Mouse (Mus musculus) ES-Bruce4 (cell line): Measurements from ENCODE around the gene Efna4.

ENCODE experiments used
- CTCF ChIP-seq: IDR thresholded peaks from one replicate; pipeline ENCODE4 v1.8.1; 2011; ENCODE audit warnings: low read depth, low read length
- EP300 ChIP-seq: IDR thresholded peaks from 2 replicates; pipeline ENCODE4 v1.6.1; 2011; ENCODE audit warnings: low read depth, low read length; ENCODE audit not compliant: insufficient read depth
- POLR2A ChIP-seq: IDR thresholded peaks from one replicate; pipeline ENCODE4 v1.8.1; 2011; ENCODE audit warnings: low read length; ENCODE audit not compliant: insufficient read depth

GRCm38 (mm10) chr3:89322131-89322500 is 15.7 kb downstream of the Efna4 start:
- TF ChIP-seq EP300 (no peak), CTCF (no peak), POLR2A (no peak)
